Mouse (Mus musculus): ENCODE results near the gene BC016579. TPM values are rescaled to one million over a fixed set of nuclear protein-coding genes. Genes with fewer than 3 reads are reported as not detected.

BC016579 gene
- polyA plus RNA-seq, 1 experiment from 2014 or later, result 0.29 TPM

GRCm38 (mm10) chr16:45582512-45582911 is 71.4 kb downstream of the BC016579 start:
- H3K4me3 ChIP-seq, result no peak overlapping the region
- H3K9me3 ChIP-seq, result no peaks in the 10 kb centered on the region
- H3K36me3 ChIP-seq, result no peaks in the 10 kb centered on the region
- H3K4me1 ChIP-seq, result no peaks in the 10 kb centered on the region
- DNase-seq (ENCODE audit: low spot score), result no peak
- H3K27me3 ChIP-seq (ENCODE audit: insufficient read depth, poor library complexity, severe bottlenecking), result no peaks in the 10 kb centered on the region
- 29% methylated on average over 2 of the region's 2 CpGs for WGBS
- no peak overlapping the region for H3K27ac ChIP-seq

- WGBS, result 53% methylated on average over 12 of the region's 12 CpGs
- Histone ChIP-seq H3K27me3 (ENCODE audit: insufficient read depth, poor library complexity, severe bottlenecking) (no peaks in the 10 kb centered on the region), H3K36me3 (no peaks in the 10 kb centered on the region), H3K4me1 (no peaks in the 10 kb centered on the region), H3K27ac (no peak overlapping the region), H3K9me3 (no peaks in the 10 kb centered on the region), H3K4me3 (no peak overlapping the region)
- DNase-seq (ENCODE audit: low spot score), result no peak
These were observed 74.0 kb downstream of the BC016579 start for GRCm38 (mm10) chr16:45579883-45580282.

Other genes with a start within 250 kb of the BC016579 start
- 4.2 and 6.1 TPM in 2 replicates for gene Cd200, start 245.0 kb downstream of the BC016579 start, polyA plus RNA-seq (2016; fragmentation: Nextera tagmentation; extraction: Ambion mirVana)
- not detected in 2 replicates for gene Gm609, start 161.1 kb downstream of the BC016579 start, polyA plus RNA-seq (2016; fragmentation: Nextera tagmentation; extraction: Ambion mirVana)
- gene Gm17783, start 122.0 kb downstream of the BC016579 start, polyA plus RNA-seq (2016; fragmentation: Nextera tagmentation; extraction: Ambion mirVana), result not detected in 2 replicates
- gene Slc9c1, start 118.8 kb downstream of the BC016579 start, polyA plus RNA-seq (2016; fragmentation: Nextera tagmentation; extraction: Ambion mirVana), result not detected in 2 replicates
- gene Gcsam, start 43.7 kb downstream of the BC016579 start, polyA plus RNA-seq (2016; fragmentation: Nextera tagmentation; extraction: Ambion mirVana), result 0.28 TPM in 1 of 2 replicates, not detected in the other
- 0.12 TPM in 1 of 2 replicates, not detected in the other for gene Tmprss7, start 39.6 kb upstream of the BC016579 start, polyA plus RNA-seq (2016; fragmentation: Nextera tagmentation; extraction: Ambion mirVana)
- gene Tagln3, start 70.5 kb upstream of the BC016579 start, polyA plus RNA-seq (2016; fragmentation: Nextera tagmentation; extraction: Ambion mirVana), result 23.3 and 24.1 TPM in 2 replicates
- 31.4 and 34.1 TPM in 2 replicates for gene Abhd10, start 88.9 kb upstream of the BC016579 start, polyA plus RNA-seq (2016; fragmentation: Nextera tagmentation; extraction: Ambion mirVana)